Mouse (Mus musculus) testis, adult 2 months (tissue): ENCODE results near the gene Ropn1.

ENCODE experiments used
- CTCF ChIP-seq: fragments of 200-500 bp; IDR thresholded peaks from 2 replicates; pipeline ENCODE4 v1.5.1; 2012; ENCODE audit warnings: low read depth, mild to moderate bottlenecking, inconsistent platforms, low read length, moderate library complexity; ENCODE audit not compliant: control insufficient read depth, insufficient read depth, insufficient replicate concordance
- POLR2A ChIP-seq: fragments of 200-500 bp; IDR thresholded peaks from 2 replicates; pipeline ENCODE4 v1.6.1; 2012; ENCODE audit warnings: low read depth, mild to moderate bottlenecking, inconsistent platforms, low read length, moderate library complexity; ENCODE audit not compliant: control insufficient read depth

DNA sequence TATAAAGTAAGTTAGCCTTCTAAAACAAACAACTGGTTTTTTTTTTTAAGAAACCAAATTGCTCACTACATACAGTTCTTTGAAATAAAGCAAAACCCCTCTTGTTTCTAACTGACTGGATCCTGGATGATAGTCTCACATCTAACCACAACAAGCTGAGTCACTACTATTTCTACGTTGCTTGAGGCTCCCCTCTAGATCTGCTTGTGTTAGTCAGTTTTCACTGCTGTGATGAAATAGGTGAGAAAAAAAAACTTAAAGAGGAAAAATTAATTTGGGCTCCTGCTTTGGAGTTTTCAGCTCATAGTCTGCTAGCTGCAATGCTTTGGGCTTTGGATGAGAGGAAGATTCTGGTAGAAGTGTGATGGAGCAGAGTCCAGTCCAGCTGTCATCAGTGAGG is 39.6 kb upstream of the Ropn1 start:
- TF ChIP-seq CTCF (no peak), POLR2A (no peak)
